Mouse (Mus musculus) naive thymus-derived CD4-positive, alpha-beta T cell, adult 2 months (primary cell): Measurements from ENCODE around the gene Arfip1.

ENCODE experiments used
- DNase-seq: peaks from one replicate; pipeline ENCODE4 v3.0.0-alpha.2; 2011; ENCODE audit warnings: low read depth

Gene Arfip1

DNA sequence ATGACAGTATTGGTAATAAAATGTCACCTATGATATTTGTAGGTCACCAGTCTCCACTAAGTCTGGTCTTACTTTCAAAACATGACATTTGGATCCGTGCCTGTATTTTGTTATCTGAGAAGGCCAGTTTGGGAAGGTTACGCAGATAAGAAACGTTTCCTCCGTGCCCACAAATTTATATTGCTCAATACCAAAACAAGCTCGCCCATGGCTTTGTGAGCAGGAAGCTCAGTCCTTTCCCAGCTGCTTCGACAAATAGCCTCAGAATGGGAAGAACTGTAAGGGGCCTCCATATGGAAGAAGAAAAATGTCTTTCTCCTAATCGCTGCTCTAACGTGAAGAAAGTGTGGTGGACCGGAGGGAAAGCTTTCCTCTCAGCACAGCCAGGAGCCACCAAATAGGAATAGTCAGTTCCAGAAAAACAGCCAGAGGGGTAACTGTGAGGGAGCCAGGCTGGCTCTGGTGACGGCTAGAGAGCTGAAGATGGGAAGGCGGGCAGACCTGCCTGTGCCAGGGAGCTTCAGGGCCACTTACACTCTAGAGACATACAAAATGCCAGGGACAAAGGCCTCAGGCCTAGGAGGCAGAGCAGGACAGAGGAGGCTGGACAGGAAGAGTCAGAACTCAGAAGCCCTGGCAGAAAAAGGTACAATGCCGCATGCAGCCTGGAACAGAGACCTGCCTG is 126.5 kb downstream of the Arfip1 start:
- DNase-seq, result no peak

DNA sequence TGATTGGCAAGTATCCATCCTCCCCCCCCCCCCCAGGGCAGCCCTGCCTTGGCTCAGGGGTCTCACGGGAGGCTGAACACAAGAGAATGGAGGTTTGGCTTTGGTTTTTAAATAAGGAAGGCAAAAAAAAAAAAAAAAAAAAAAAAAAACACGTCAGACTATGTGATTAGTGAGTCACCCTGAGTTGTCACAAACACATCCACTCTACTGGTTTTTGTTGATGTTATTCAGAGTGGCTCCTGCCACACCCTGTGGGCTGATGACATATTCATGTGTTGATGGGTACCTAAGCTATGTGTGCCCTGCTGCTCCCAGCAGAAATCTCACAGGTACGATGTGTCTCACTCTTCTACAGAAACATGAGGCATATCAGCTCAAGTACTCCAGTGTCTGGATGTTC is 131.8 kb downstream of the Arfip1 start:
- DNase-seq, result no peak

- no peak for DNase-seq
These were observed 133.4 kb downstream of the Arfip1 start for GRCm38 (mm10) chr3:84449015-84449414.

GRCm38 (mm10) chr3:84447803-84448202 is 134.6 kb downstream of the Arfip1 start:
- no peak for DNase-seq
